Mouse (Mus musculus) small intestine, adult 2 months (tissue): ENCODE results near the gene Gbp6. TPM values are rescaled to one million over a fixed set of nuclear protein-coding genes. Genes with fewer than 3 reads are reported as not detected.
"Not testable (repeated sequence)": the region's sequence is repeated elsewhere in the genome, so short reads cannot be mapped to it uniquely, and the experiment has no call there.

Source experiments
- H3K27ac ChIP-seq: fragments of 200-500 bp; 2 replicates; pipeline ENCODE4 v1.5.1; 2012; ENCODE audit warnings: low read depth, low read length, control low read depth, inconsistent platforms; ENCODE audit not compliant: insufficient read depth
- H3K27me3 ChIP-seq: fragments of 200-500 bp; 2 replicates; pipeline ENCODE4 v1.6.1; 2012; ENCODE audit warnings: mild to moderate bottlenecking, moderate library complexity, low read length, inconsistent platforms; ENCODE audit not compliant: control insufficient read depth, insufficient read depth
- H3K36me3 ChIP-seq: fragments of 200-500 bp; 2 replicates; pipeline ENCODE4 v1.6.1; 2012; ENCODE audit warnings: mild to moderate bottlenecking, low read length, control low read depth, inconsistent platforms; ENCODE audit not compliant: control insufficient read depth, insufficient read depth
- H3K4me1 ChIP-seq: fragments of 200-500 bp; 2 replicates; pipeline ENCODE4 v1.6.1; 2012; ENCODE audit warnings: low read length, inconsistent platforms, mixed read lengths; ENCODE audit not compliant: control insufficient read depth, insufficient read depth, insufficient read length
- H3K4me3 ChIP-seq: fragments of 200-500 bp; 2 replicates; pipeline ENCODE4 v1.5.1; 2012; ENCODE audit warnings: low read depth, mild to moderate bottlenecking, control low read depth, inconsistent platforms, low read length, moderate library complexity
- CTCF ChIP-seq: fragments of 200-500 bp; IDR thresholded peaks from 2 replicates; pipeline ENCODE4 v1.5.1; 2012; ENCODE audit warnings: low read depth, mild to moderate bottlenecking, control low read depth, inconsistent platforms, low read length, moderate library complexity, mixed read lengths; ENCODE audit not compliant: insufficient replicate concordance, insufficient read length; ENCODE audit errors: extremely low read depth
- POLR2A ChIP-seq: fragments of 200-500 bp; IDR thresholded peaks from 2 replicates; pipeline ENCODE4 v1.6.1; 2012; ENCODE audit warnings: low read depth, mild to moderate bottlenecking, control low read depth, inconsistent platforms, low read length, moderate library complexity
- WGBS: fragments of 180-500 bp; shearing (Covaris S2); methylation state at CpG from one replicate; pipeline ENCODE4 v1.1.7; 2018; 5-methylcytosine and 5-hydroxymethylcytosine counted together
- polyA plus RNA-seq: library from polyadenylated mRNA; depleted of rRNA; stranded (reverse); fragments of >200 nt; gene quantifications from 2 replicates; pipeline ENCODE4 v1.2.3, GENCODE M21; 2012; rRNA removed

Gene Gbp6
- polyA plus RNA-seq: 1.0 and 3.2 TPM in 2 replicates

DNA sequence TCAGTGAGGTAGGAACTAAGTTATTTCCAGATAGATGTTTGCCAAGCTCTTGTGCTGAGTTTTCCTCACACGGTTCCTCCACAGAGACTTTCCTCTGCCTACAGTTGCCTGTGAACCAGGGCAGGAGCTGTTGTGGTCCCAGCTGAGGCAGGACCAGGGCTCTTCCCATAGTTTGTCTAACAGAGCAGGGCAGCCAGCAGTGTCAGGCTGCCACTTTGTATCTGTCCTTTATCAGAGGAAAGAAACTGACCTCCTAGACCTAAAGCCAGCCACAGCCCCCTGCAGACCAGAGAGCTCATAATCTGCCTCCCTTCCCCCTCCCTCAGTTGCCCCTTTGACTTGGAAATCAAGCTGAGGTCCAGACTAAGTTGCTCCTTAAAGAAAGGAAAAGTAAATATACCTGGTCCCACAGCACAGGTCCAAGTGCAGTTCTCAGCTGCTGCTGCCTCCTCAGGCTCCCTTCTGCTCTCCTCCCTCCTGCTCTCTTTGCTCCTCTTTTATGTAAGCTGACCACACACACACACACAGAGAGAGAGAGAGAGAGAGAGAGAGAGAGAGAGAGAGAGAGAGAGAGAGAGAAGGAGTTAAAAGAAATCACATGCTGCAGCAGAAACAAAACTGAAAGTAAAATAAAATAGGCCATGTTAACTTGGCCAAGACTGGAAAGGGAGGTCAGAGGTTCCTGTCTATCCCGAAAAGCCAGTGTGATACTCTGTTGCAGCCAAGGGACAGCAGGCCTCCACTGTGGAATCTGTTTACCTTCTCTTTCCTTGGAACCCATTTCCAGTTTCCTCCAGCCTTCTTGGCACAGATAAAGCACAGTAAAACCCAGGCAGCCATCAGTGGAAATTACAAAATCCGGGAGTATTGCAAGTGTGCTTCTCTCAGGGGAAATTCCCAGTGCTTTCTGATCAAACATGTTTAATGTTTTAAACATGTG lies at the start of gene Gbp6, which contains the start of gene Gm43302:
Gene Gbp6, minus strand, starts transcription at position 473 of the 940 bp plus-strand sequence.
Gene Gm43302, minus strand, starts transcription at position 470 of the 940 bp plus-strand sequence.
- not testable (repeated sequence) for H3K27me3 ChIP-seq, H3K36me3 ChIP-seq, H3K4me1 ChIP-seq
- peak within 1 kb of the TSS; percentile 54 for H3K4me3 ChIP-seq
- WGBS: 15% methylated on average over 3 of the region's 3 CpGs
- H3K27ac ChIP-seq: peak within 1 kb of the TSS; percentile 71

DNA sequence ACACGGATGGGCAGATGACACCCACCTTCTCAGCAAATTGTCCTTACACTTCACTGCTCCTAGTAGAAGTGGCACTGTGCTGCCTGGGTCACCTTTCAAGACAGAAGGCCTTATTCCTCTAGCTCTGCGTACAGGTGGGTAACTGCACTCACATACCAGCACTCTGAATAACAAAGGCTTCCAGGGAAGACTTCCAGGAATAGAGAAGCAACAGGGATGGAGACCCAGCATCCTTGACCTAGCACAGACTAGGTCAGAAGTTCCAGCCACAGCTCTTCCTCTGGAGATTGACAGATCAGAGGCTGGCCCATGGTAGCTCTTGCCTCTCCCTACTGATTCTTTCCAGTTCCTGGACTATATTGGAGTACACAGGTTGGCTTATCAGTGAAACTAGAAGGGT lies 47.8 kb upstream of the Gbp6 start:
- WGBS: 73% methylated on average over 2 of the region's 2 CpGs
- Histone ChIP-seq H3K4me3 (no peak overlapping the region), H3K4me1 (0 out of 2 replicates have a peak, but pooled peaks cover 1% of the 10 kb centered on the region), H3K36me3 (no peaks in the 10 kb centered on the region), H3K27me3 (no peaks in the 10 kb centered on the region), H3K27ac (no peak overlapping the region)
- TF ChIP-seq POLR2A (no peak), CTCF (no peak)

DNA sequence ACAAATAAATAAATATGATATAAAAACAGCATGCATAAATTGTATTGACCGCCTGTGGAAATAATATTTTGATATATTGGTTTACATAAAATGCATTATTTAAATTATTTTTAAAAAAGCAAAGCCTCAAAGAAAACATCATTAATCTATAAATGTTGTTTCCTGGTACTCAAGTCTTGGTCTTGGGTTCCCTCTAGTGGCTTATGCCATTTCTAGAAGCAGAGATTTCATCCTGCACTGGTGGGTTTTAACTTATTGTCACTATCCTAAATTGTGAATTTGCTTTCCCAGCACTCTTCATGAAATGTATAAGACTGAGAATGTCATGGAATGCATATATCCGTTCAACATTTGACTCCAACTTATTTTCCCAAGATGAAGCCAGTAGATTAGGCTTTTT lies 29.0 kb upstream of the Gbp6 start:
- Histone ChIP-seq H3K4me3 (no peak overlapping the region), H3K36me3 (no peaks in the 10 kb centered on the region), H3K27ac (no peak overlapping the region), H3K27me3 (no peaks in the 10 kb centered on the region), H3K4me1 (no peaks in the 10 kb centered on the region)
- 63% methylated on average over 2 of the region's 2 CpGs for WGBS
- TF ChIP-seq CTCF (no peak), POLR2A (no peak)

DNA sequence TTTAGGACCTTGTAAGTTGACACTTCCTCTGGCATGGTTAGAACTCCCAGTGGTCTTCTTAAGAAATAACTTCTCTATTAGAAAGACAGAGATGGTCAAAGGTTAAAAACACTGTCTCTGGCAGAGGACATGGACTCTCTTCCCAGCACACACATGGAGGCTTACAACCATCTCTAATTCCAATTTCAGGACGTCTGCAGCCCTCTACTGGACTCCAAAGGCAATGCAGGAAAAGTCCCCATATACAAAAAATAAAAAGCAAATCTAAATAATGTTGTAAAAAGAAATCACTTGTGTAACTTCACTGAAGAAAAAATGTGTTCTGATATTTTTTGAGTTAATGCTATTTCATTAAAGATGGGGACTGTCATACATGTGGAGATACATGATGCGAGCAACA lies 17.4 kb upstream of the Gbp6 start:
- Histone ChIP-seq H3K27me3 (no peaks in the 10 kb centered on the region), H3K4me1 (no peaks in the 10 kb centered on the region), H3K27ac (no peak overlapping the region), H3K4me3 (no peak overlapping the region), H3K36me3 (no peaks in the 10 kb centered on the region)
- TF ChIP-seq CTCF (no peak), POLR2A (no peak)
- WGBS: 81% methylated on average over 2 of the region's 2 CpGs

DNA sequence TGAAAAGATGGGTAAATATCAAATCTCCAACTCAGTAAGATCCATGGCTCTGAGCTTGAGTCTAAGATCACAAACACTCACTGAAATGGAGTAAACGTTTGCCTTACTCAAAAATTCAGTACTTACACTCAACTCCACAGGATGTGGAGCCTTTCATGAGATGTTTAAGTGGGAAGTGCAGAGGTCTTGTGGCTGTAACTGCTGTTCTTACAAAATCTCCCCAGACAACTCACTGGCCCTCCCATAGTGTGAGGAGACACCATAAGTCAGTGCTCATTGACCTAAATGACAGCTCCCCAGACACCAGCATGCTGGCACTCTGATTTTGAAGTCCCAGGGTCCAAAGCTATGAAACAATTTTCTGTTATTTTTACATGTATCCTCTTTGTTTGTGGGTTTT lies 15.7 kb upstream of the Gbp6 start:
- not testable (repeated sequence) for H3K4me3 ChIP-seq, H3K27ac ChIP-seq, H3K4me1 ChIP-seq, H3K36me3 ChIP-seq, H3K27me3 ChIP-seq
- 47% methylated on average over 1 of the region's 1 CpGs for WGBS

DNA sequence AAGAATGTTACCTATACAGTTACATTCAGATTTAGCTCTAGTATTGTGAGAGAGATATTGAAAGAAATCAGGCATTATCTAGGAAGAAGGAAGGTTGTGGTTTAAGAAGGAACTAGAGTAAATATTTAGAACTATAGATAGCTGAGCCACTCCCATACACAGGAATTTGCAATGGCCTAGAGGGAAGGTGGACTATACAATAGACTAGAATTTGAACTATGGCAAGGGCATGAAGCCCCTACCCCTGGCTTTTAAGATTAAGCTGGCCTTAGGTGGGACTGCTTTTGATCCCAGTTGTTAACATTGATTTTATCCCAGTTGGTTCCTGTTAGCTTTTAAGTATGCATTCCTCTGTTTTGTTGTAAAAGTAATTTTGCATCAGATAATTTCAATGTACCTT lies 13.4 kb upstream of the Gbp6 start:
- not testable (repeated sequence) for H3K36me3 ChIP-seq, H3K4me1 ChIP-seq, H3K27me3 ChIP-seq, H3K27ac ChIP-seq, H3K4me3 ChIP-seq

DNA sequence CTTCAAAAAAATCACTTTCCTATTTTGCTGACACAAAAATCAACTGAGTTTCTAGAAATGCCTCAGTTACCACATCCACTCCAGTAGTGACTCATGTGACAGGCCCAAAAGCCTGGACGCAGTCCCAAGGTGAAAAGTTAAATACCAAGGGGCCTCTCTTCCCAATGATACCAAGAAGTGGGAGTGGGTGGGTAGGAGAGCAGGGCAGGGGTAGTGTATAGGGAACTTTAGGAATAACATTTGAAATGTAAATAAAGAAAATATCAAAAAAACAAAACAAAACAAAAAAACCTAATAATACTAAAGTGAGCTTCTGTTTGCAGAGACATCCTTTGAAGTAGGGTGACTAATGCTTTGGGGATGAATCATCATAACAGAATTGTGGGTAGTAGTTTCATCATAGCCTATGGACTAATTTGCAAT lies 12.7 kb upstream of the Gbp6 start:
- WGBS: 80% methylated on average over 1 of the region's 1 CpGs
- H3K36me3 ChIP-seq: no peaks in the 10 kb centered on the region

DNA sequence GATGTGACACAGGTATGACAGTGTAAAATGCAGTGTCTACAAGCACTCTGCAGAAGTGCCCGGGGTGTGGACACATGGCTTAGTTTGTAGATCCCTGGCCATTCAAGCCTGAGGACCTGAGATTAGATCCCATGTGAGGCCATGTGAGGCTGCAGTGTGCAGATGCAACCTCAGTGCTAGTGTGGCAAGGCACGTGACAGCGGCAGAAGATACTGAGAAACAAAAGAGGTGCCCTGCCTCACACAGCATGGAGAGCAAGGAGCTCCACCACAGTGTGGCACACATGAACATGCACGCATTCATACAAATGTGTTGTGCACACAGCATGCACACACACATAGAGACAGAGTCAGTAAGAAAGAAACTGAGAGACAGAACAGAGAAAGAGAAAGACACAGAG lies 12.2 kb upstream of the Gbp6 start:
- 84% methylated on average over 4 of the region's 4 CpGs for WGBS
- not testable (repeated sequence) for H3K4me3 ChIP-seq, H3K27me3 ChIP-seq, H3K27ac ChIP-seq, H3K36me3 ChIP-seq, H3K4me1 ChIP-seq

More for the DNA sequence above, 12.7 kb upstream of the Gbp6 start:
- H3K4me1 ChIP-seq: peaks cover 4% of the 10 kb centered on the region
- H3K4me3 ChIP-seq: no peak overlapping the region
- no peak for TF ChIP-seq CTCF
- no peak for TF ChIP-seq POLR2A
- no peak overlapping the region for H3K27ac ChIP-seq
- H3K27me3 ChIP-seq: no peaks in the 10 kb centered on the region
